Mouse (Mus musculus) erythroblast, embryonic 14.5 days (primary cell): ENCODE results near the gene Uqcc3.

Experiments used
- GATA1 ChIP-seq: IDR thresholded peaks from 2 replicates; pipeline ENCODE4 v1.6.1; 2012; ENCODE audit warnings: low read length, inconsistent platforms, mixed read lengths
- TAL1 ChIP-seq: IDR thresholded peaks from 3 replicates; pipeline ENCODE4 v1.6.1; 2012; ENCODE audit warnings: low read length, inconsistent platforms, mixed read lengths

- TF ChIP-seq GATA1 (no peak), TAL1 (no peak)
Observed at GRCm38 (mm10) chr19:8919000-8919399, 38.3 kb upstream of the Uqcc3 start.
